Mouse (Mus musculus): ENCODE measurements around the gene AU021092.
"Not testable (repeated sequence)": the region's sequence is repeated elsewhere in the genome, so short reads cannot be mapped to it uniquely, and the experiment has no call there.

Gene AU021092

GRCm38 (mm10) chr16:5222140-5222539 is at the start of gene AU021092:
Gene AU021092 (minus strand): TSS chr16:5222299.
- DNase-seq (ENCODE audit: low read depth, low spot score), result no peak

DNA sequence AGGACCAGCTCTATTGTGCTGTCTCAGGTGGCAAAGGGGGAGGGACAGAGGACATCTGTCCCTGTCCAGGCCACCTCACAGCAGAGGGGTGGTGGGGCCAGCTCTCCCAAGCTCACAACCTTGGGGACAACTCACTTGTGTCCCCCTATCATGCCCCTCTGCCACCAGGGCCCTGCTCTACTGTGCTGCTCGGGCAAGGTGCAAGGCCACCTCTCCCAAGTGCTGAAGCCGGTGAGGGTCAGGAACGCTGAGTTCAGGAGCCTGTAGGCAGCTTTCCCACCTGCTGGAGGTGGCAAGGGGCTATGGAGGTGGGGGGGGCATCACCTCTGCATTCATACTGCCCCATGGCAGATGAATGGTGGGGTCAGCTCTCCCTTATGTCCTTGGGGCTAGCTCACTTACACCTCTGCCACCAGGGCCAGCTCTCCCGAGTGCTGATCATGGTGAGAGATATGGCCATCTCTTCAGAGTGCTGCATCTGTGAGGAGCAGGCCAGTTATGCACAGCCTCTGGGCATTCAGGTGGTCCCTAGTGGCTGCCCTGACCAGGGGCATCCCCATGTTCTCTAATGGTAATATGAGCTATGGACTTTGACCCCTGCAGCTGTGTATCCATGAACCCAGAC is 49.4 kb upstream of the AU021092 start:
- no peak for DNase-seq (ENCODE audit: low read depth, low spot score)

DNA sequence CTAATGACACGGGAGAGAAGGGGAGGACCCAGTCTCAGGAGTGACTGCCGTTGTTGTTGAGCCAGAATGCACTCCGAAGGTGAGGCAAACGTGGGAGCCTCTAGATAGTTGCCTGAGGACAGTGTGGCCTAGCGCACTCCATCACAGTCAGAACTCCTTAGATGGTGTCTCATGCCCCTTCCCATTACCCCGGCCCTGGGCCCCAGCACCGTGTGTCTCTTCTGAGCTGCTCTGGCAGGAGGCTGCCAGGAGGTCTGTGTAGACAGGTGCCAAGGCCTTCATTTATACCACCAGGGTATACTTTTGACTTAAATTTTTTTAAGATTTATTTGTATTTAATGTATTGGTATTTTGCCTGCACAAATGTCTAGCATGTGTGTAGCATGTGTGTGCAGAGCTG is 41.8 kb upstream of the AU021092 start:
- no peak for DNase-seq (ENCODE audit: low read depth, low spot score)

- DNase-seq (ENCODE audit: low read depth, low spot score), result no peak
These were observed 41.1 kb upstream of the AU021092 start for GRCm38 (mm10) chr16:5263156-5263555.

GRCm38 (mm10) chr16:5255779-5256496 is 33.8 kb upstream of the AU021092 start, which contains the start of gene Eef2kmt:
Gene Eef2kmt (minus strand): TSS chr16:5255983.
- DNase-seq (ENCODE audit: low read depth, low spot score), result peak; percentile 90

DNA sequence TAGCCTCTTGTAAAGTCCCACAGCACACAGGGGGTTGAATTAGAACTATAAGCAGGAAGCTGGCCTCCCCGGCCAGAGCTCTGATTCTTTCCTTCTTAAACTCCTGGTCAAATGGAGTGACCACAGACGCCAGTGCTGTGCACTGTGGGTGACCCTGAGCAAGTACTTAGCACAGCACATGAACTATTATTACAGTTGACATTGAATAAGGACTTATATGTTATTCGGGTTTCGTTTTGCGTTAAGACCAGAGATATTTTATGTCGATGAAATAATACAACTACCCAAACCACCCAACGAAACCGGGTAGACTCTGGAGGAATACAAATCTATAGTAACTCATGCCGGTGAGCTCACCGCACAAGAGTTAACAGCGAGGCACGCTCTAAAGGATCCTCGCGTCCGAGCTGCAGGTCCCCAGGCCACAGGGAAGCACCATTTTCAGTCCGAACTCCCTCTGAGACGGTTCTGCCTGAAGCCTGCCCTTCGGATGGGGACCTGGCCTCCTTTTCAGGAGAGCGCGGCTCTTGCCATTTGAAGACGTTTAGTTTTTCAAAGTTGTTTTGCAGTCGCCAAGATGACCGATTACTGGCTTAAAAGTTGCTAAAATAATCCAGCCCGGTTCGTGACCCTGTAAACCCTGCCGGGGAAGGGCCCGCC is 33.1 kb upstream of the AU021092 start:
- DNase-seq (ENCODE audit: low read depth, low spot score), result no peak

- no peak for DNase-seq (ENCODE audit: low read depth, low spot score)
These were observed 32.4 kb upstream of the AU021092 start for GRCm38 (mm10) chr16:5254346-5255025.

GRCm38 (mm10) chr16:5252260-5252659 is 30.2 kb upstream of the AU021092 start:
- DNase-seq (ENCODE audit: low read depth, low spot score), result no peak

DNA sequence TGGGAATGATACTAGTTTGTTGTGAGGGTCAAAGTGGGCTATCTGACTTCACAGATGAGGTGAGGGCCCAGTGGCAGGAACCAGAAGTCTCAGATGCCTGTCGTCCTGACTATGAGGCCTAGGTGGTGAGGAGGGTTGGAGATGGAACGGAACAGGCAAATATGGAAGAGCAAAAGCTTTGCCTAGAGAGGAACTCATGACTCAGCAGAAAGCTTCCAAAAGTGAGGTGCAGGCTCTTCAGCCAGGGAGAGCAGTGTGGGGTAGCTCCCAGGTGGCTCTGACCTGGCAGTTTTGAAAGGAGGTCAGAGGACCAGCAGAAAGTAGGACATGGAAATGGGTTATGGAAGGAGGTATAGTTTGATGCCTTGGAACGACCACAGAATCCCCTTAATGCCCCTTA is 28.8 kb upstream of the AU021092 start:
- no peak for DNase-seq (ENCODE audit: low read depth, low spot score)

GRCm38 (mm10) chr16:5244411-5244810 is 22.3 kb upstream of the AU021092 start:
- DNase-seq (ENCODE audit: low read depth, low spot score), result no peak

- no peak for DNase-seq (ENCODE audit: low read depth, low spot score)
These were observed 20.8 kb upstream of the AU021092 start for GRCm38 (mm10) chr16:5242882-5243281.

DNA sequence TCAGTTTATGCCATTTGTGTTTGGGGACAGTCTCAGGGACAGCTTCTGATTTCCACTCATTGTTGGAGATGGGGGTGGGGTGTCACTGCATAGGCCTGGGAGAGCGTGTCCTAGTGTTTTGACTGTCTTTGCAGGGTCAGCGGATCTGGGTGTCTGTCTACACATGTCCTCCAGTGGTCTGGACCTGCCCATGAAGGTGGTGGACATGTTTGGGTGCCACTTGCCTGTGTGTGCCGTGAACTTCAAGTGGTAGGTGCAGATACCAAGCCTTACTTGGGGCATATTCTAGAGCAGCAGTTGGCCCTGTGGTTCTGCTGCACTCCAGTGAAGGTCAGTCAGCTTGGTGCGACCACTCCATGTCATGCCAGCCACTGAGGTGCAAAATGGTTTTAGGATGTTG is 20.3 kb upstream of the AU021092 start:
- DNase-seq (ENCODE audit: low read depth, low spot score), result no peak

DNA sequence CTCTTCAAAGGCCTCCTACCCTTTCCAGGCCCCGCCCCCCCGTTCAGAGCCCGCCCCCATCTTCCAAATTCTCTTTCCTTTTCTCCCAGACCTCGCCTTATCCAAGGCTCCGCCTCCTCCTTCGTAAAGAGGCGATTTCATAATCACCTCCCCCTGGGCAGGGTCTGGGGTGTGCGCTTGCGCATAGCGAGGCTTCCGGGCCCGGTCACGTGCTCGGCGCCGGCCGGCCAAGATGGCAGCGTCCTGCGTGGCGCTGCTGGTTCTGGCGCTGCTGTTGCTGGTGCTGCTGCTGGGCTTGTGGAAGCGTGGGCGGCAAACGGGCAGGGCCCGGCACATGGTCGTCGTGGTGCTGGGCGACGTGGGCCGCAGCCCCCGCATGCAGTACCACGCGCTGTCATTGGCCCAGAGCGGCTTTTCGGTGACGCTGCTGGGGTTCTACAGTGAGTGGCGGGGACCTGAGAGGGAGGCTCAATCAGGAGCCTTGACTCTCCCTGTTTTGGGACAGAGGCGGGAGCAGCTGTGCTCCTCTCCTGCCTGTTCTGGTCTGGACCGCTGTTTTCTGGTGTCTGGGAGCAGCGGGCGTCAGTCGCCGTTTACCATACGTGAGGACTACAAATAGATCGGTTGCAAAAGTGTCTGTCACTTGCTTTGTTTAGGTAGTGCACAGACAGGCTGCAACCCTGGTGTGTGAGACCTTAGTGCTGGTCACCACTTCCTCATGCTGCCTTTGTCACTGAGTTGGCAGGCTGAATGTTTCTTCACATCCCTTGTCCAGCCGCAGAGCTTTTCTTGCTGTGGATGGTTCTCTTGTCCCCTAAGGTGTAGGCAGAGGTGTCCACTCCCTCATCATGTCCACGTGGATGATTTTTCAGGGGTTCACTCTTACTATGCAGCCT is 11.6 kb upstream of the AU021092 start, which contains the start of gene Alg1:
Gene Alg1 (plus strand): TSS at position 204 of the 896 bp plus-strand sequence.
- peak; percentile 82 for DNase-seq (ENCODE audit: low read depth, low spot score)

DNA sequence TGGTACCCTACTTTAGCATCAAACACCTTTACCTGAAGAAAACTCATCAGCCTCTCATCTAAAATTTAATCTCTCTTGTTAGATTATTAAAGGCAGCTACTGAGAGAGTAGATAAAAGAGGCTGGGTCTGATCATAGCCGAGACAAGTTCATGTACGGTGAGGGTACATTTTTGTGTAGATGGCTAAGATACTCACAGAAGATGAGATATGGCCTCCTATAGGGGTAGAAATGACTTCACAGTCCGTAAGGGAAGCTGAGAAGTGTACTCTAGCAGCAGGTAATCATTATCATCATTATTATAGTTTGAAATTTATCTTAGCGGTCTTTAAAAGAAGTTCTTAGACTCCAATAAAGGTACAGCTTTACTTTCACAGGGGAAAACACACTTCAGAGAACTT is 10.9 kb upstream of the AU021092 start:
- no peak for DNase-seq (ENCODE audit: low read depth, low spot score)

DNA sequence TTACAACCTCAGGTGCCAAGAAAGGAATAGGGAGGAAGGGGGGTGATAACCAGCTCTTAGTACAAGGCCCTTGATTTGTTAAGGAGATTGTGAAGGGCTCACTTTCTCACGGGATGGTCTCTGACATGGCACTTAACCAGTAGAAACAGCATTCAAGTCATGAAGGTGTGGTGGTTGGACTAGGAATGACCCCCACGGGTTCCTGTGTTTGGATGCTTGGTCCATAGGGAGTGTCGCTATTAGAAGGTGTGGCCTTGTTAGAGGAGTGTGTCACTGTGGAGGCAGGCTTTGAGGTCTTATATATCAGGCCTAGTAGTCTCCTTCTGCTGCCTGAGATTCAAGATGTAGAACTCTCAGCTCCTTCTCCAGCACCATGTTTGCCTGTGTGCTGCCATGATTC is 6.0 kb upstream of the AU021092 start:
- not testable (repeated sequence) for DNase-seq (ENCODE audit: low read depth, low spot score)

- DNase-seq (ENCODE audit: low read depth, low spot score), result not testable (repeated sequence)
These were observed 5.4 kb upstream of the AU021092 start for GRCm38 (mm10) chr16:5227501-5227900.

DNA sequence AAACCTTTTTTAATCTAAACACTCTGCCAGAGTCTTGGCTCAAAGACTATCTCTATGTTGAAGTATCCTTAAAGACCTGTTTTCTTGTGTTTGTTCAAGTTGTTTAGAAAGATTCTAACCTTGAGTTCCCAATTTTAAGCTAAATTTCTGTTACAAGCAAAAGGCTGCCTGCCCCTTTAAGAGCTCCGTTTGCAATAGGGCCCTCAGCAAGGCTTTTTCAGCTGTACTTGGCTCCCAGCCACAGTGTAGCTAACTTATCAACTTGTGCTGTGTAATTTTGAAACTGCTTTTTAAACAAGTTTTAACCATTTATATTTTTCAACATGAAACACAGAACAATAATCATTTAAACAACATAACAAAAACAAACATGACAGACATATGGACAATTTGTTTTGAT is 4.4 kb upstream of the AU021092 start:
- not testable (repeated sequence) for DNase-seq (ENCODE audit: low read depth, low spot score)

DNA sequence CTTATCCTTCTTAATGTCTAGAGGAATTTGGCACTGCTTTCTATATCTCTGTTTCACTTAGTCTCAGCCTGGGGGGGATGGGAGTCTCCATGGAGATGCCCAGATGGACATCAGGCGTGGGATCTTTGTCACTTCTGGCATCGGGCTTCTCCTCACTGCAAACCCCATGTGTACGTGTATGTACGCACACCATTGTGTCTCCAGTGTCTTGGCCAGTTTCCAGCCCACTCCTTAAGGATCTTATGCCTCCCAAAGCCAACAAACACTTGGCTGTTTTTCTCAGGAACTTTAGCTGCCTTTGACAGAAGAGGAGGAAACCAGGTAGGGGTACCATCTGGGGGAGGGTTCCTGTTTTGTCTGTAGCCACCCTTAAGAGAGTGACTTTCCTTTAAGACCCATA is 696 bp downstream of the AU021092 start:
- no peak for DNase-seq (ENCODE audit: low read depth, low spot score)

GRCm38 (mm10) chr16:5217341-5218133 is 4.6 kb downstream of the AU021092 start:
- DNase-seq (ENCODE audit: low read depth, low spot score), result no peak

DNA sequence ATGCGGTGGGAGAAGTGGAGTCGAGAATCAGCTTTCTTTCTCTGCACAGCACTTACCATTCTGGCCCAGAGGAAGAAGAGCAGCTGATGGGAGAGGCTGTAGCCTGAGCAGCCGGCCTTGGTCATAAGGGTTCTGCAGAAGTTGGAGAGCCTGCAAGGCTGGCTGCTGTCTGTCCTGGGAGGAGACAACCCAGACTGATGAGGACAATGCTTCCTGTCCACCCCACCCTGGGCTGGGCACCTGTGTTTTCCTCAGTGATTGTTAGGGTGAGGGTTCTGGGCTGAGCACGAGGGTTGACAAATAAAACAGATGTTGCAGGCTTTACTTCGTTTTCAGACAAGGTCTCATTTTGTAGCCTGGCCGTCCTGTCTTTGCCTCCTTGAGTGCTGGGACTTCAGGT is 5.4 kb downstream of the AU021092 start:
- DNase-seq (ENCODE audit: low read depth, low spot score), result no peak
